In genomic region chr7:90482607-90483006, GRCm38 (mm10) we compare ENCODE assay signal across 24 mouse cellular contexts. TPM values are rescaled to one million over a fixed set of nuclear protein-coding genes. Genes with fewer than 3 reads are reported as not detected.
DNase-seq lines count a peak whose midpoint lies in the region; ATAC-seq and TF ChIP-seq lines count a peak whose summit lies in the region.
"Had no signal": no experiment of that assay in that cellular context is flagged by ENCODE, and none has a peak within 500 bp of the region (broad histone marks: within the 10 kb centered on the region; RNA-seq: fewer than 3 reads in every experiment).

No protein-coding gene starts in this region.

- no peaks in the 10 kb centered on the region for H3K36me3 ChIP-seq in liver, adult 2 months (ENCODE audit: control insufficient read depth, insufficient read depth, low read length)
- H3K36me3 ChIP-seq in liver, embryonic 11.5 days (ENCODE audit: control insufficient read depth, insufficient read depth, low read length) = no peaks in the 10 kb centered on the region
- H3K36me3 ChIP-seq: embryonic facial prominence, embryonic 12.5 days; embryonic facial prominence, embryonic 15.5 days; heart, embryonic 13.5 days had no signal

- H3K9me3 ChIP-seq in liver, embryonic 11.5 days (ENCODE audit: control insufficient read depth, low read length) = no peaks in the 10 kb centered on the region
- H3K9me3 ChIP-seq: embryonic facial prominence, embryonic 12.5 days; embryonic facial prominence, embryonic 15.5 days; heart, embryonic 13.5 days had no signal

- H3K4me1 ChIP-seq in liver, adult 2 months (ENCODE audit: control insufficient read depth, insufficient read depth, low read length) = no peaks in the 10 kb centered on the region
- no peaks in the 10 kb centered on the region for H3K4me1 ChIP-seq in liver, embryonic 11.5 days (replicated peaks; ENCODE audit: control insufficient read depth, insufficient read depth, low read length)
- H3K4me1 ChIP-seq in bone marrow macrophage, adult 2 months (ENCODE audit: control insufficient read depth, insufficient read depth, low read length) = peaks cover 10% of the 10 kb centered on the region
- H3K4me1 ChIP-seq: embryonic facial prominence, embryonic 12.5 days; embryonic facial prominence, embryonic 15.5 days; heart, embryonic 13.5 days had no signal

- H3K9ac ChIP-seq in liver, adult 2 months (ENCODE audit: low read depth, low read length) = no peak overlapping the region
- no peak overlapping the region for H3K9ac ChIP-seq in liver, embryonic 11.5 days (ENCODE audit: low read depth, low read length)
- H3K9ac ChIP-seq: embryonic facial prominence, embryonic 12.5 days; embryonic facial prominence, embryonic 15.5 days; forebrain, postnatal 0 days; heart, embryonic 13.5 days; hindbrain, embryonic 14.5 days had no signal

- 60% methylated on average over 2 of the region's 2 CpGs for WGBS in liver, adult 2 months
- WGBS in liver, embryonic 11.5 days = 89% methylated on average over 2 of the region's 2 CpGs

- H3K4me3 ChIP-seq in liver, adult 2 months (ENCODE audit: insufficient read depth, low read depth, low read length) = no peak overlapping the region
- H3K4me3 ChIP-seq in liver, embryonic 11.5 days (ENCODE audit: low read depth, low read length) = no peak overlapping the region
- H3K4me3 ChIP-seq in bone marrow macrophage, adult 2 months (ENCODE audit: insufficient read depth, low read length) = no peak overlapping the region
- H3K4me3 ChIP-seq: embryonic facial prominence, embryonic 12.5 days; embryonic facial prominence, embryonic 15.5 days; gastrocnemius, adult 2 months; heart, embryonic 13.5 days had no signal

- no peak for TF ChIP-seq POLR2A in liver, adult 2 months (IDR thresholded peaks at IDR 0.05; ENCODE audit: extremely low read depth, insufficient read depth, low read length)
- TF ChIP-seq POLR2A in bone marrow macrophage, adult 2 months (IDR thresholded peaks at IDR 0.05; ENCODE audit: borderline replicate concordance, low read depth, low read length) = no peak

- no peak for ATAC-seq in liver, embryonic 11.5 days (replicated peaks; ENCODE audit: low FRiP score)
- peak; percentile 63 for ATAC-seq in megakaryocyte progenitor cell, adult 5-6 weeks (replicated peaks; ENCODE audit: poor library complexity)
- ATAC-seq: forebrain, embryonic 14.5 days; forebrain, postnatal 0 days; hindbrain, postnatal 0 days had no signal

- no peaks in the 10 kb centered on the region for H3K79me2 ChIP-seq in liver, adult 2 months (ENCODE audit: control insufficient read depth, insufficient read depth, low read length)

- no peak overlapping the region for H3K27ac ChIP-seq in liver, adult 2 months (replicated peaks; ENCODE audit: insufficient read depth, low read depth, low read length)
- H3K27ac ChIP-seq in liver, embryonic 11.5 days (ENCODE audit: low read depth, low read length) = no peak overlapping the region
- H3K27ac ChIP-seq in bone marrow macrophage, adult 2 months (ENCODE audit: insufficient read depth, low read depth, low read length) = peak overlapping the region; percentile 67
- H3K27ac ChIP-seq: embryonic facial prominence, embryonic 12.5 days; embryonic facial prominence, embryonic 15.5 days; gastrocnemius, adult 2 months; heart, embryonic 13.5 days; hindbrain, embryonic 14.5 days; hindbrain, postnatal 0 days had no signal

- TF ChIP-seq CTCF in liver, adult 2 months (IDR thresholded peaks at IDR 0.05; ENCODE audit: low read depth, low read length) = no peak
- no peak for TF ChIP-seq CTCF in bone marrow macrophage, adult 2 months (IDR thresholded peaks at IDR 0.05; ENCODE audit: low read depth, low read length)

- H3K4me2 ChIP-seq in liver, embryonic 11.5 days = no peak overlapping the region
- H3K4me2 ChIP-seq: embryonic facial prominence, embryonic 12.5 days; embryonic facial prominence, embryonic 15.5 days; heart, embryonic 13.5 days; hindbrain, embryonic 14.5 days had no signal

- DNase-seq in liver, adult 2 months (ENCODE audit: extremely low read depth, low read depth, low spot score) = peak; percentile 36
- DNase-seq in liver, embryonic 11.5 days (ENCODE audit: low spot score) = no peak
- peak; percentile 33 for DNase-seq in 416B (ENCODE audit: low read depth)
- no peak for DNase-seq in right cerebral cortex, postnatal 4 days
- DNase-seq: adrenal gland, postnatal 10 days; adrenal gland, postnatal 36 days; cerebellum, adult 11 months; cerebellum, adult 2 months; cerebellum, adult 9-11 months; cerebellum, postnatal 25 days; forebrain, postnatal 0 days; gastrocnemius, adult 2 months; gastrocnemius, postnatal 14 days; heart, adult 18-20 months; heart, postnatal 14 days; heart, postnatal 4 days had no signal

- H3K27me3 ChIP-seq in liver, adult 2 months (ENCODE audit: control insufficient read depth, insufficient read depth, low read length) = no peaks in the 10 kb centered on the region
- no peaks in the 10 kb centered on the region for H3K27me3 ChIP-seq in liver, embryonic 11.5 days (replicated peaks; ENCODE audit: control insufficient read depth, insufficient read depth, low read length)
- H3K27me3 ChIP-seq: embryonic facial prominence, embryonic 12.5 days; embryonic facial prominence, embryonic 15.5 days had no signal

RNA-seq across cellular contexts. Expression of gene Dlg2, which starts 6.1 kb away (rescaled TPM):
- 0.47 and 0.65 TPM in 2 replicates for total RNA-seq in liver, adult 2 months (2014; rRNA removed)
- 0.01 TPM in 1 of 2 replicates, not detected in the other for polyA plus RNA-seq in liver, adult 2 months (2012; rRNA removed)
- polyA plus RNA-seq in liver, embryonic 11.5 days (2014; fragmentation: Nextera tagmentation; extraction: Ambion mirVana) = 0.96 and 1.6 TPM in 2 replicates
- polyA plus RNA-seq in bone marrow macrophage, adult 2 months (2012; ENCODE audit: insufficient read depth, insufficient read length, missing spikeins) = not detected in 2 replicates
- total RNA-seq in megakaryocyte progenitor cell, adult 5-6 weeks (2015) = 0.54 and 1.1 TPM in 2 replicates
- 0.25 and 2.1 TPM in 2 replicates for total RNA-seq in megakaryocyte progenitor cell, adult 5-6 weeks (2017)

RNA-seq across cellular contexts. Expression of gene Tmem126b, which starts 6.8 kb away (rescaled TPM):
- 19.3 and 22.5 TPM in 2 replicates for total RNA-seq in liver, adult 2 months (2014; rRNA removed)
- polyA plus RNA-seq in liver, adult 2 months (2012; rRNA removed) = 6.2 and 7.2 TPM in 2 replicates
- 22.9 and 24.7 TPM in 2 replicates for polyA plus RNA-seq in liver, embryonic 11.5 days (2014; fragmentation: Nextera tagmentation; extraction: Ambion mirVana)
- polyA plus RNA-seq in bone marrow macrophage, adult 2 months (2012; ENCODE audit: insufficient read depth, insufficient read length, missing spikeins) = 25.6 and 27.1 TPM in 2 replicates
- total RNA-seq in megakaryocyte progenitor cell, adult 5-6 weeks (2015) = 9.3 and 12.1 TPM in 2 replicates
- total RNA-seq in megakaryocyte progenitor cell, adult 5-6 weeks (2017) = 11.3 and 12.8 TPM in 2 replicates

RNA-seq across cellular contexts. Expression of gene Tmem126a, which starts 25.6 kb away (rescaled TPM):
- 67.5 and 68.2 TPM in 2 replicates for total RNA-seq in liver, adult 2 months (2014; rRNA removed)
- polyA plus RNA-seq in liver, adult 2 months (2012; rRNA removed) = 25.0 and 28.5 TPM in 2 replicates
- 93.6 and 96.2 TPM in 2 replicates for polyA plus RNA-seq in liver, embryonic 11.5 days (2014; fragmentation: Nextera tagmentation; extraction: Ambion mirVana)
- polyA plus RNA-seq in bone marrow macrophage, adult 2 months (2012; ENCODE audit: insufficient read depth, insufficient read length, missing spikeins) = 41.9 and 46.9 TPM in 2 replicates
- 68.0 and 68.4 TPM in 2 replicates for total RNA-seq in megakaryocyte progenitor cell, adult 5-6 weeks (2015)
- total RNA-seq in megakaryocyte progenitor cell, adult 5-6 weeks (2017) = 28.2 and 42.1 TPM in 2 replicates

RNA-seq across cellular contexts. Expression of gene Crebzf, which starts 40.1 kb away (rescaled TPM):
- 38.1 and 40.7 TPM in 2 replicates for total RNA-seq in liver, adult 2 months (2014; rRNA removed)
- polyA plus RNA-seq in liver, adult 2 months (2012; rRNA removed) = 18.3 and 21.0 TPM in 2 replicates
- polyA plus RNA-seq in liver, embryonic 11.5 days (2014; fragmentation: Nextera tagmentation; extraction: Ambion mirVana) = 28.0 and 33.6 TPM in 2 replicates
- polyA plus RNA-seq in bone marrow macrophage, adult 2 months (2012; ENCODE audit: insufficient read depth, insufficient read length, missing spikeins) = 49.0 and 54.4 TPM in 2 replicates
- total RNA-seq in megakaryocyte progenitor cell, adult 5-6 weeks (2015) = 104 and 106 TPM in 2 replicates
- total RNA-seq in megakaryocyte progenitor cell, adult 5-6 weeks (2017) = 55.0 and 76.4 TPM in 2 replicates

RNA-seq across cellular contexts. Expression of gene Ccdc89, which starts 56.2 kb away (rescaled TPM):
- 0.07 and 0.09 TPM in 2 replicates for total RNA-seq in liver, adult 2 months (2014; rRNA removed)
- polyA plus RNA-seq in liver, adult 2 months (2012; rRNA removed) = 0.09 TPM in 1 of 2 replicates, not detected in the other
- polyA plus RNA-seq in liver, embryonic 11.5 days (2014; fragmentation: Nextera tagmentation; extraction: Ambion mirVana) = 0.74 TPM in 2 replicates
- not detected in 2 replicates for polyA plus RNA-seq in bone marrow macrophage, adult 2 months (2012; ENCODE audit: insufficient read depth, insufficient read length, missing spikeins)
- not detected in 2 replicates for total RNA-seq in megakaryocyte progenitor cell, adult 5-6 weeks (2015)
- 0.54 and 0.58 TPM in 2 replicates for total RNA-seq in megakaryocyte progenitor cell, adult 5-6 weeks (2017)
- total RNA-seq: gastrocnemius, adult 2 months had no signal

Comparison
In these comparisons a context has a peak if more than half of its experiments do, and no peak if none do; other contexts are left out.
1. DNase-seq: peak in liver, adult 2 months (single experiment) and 416B (single experiment); none in liver, embryonic 11.5 days (single experiment) and right cerebral cortex, postnatal 4 days (single experiment).